Mouse (Mus musculus) lung, embryonic 14.5 days (tissue): ENCODE data around the gene Pfkm. TPM values are rescaled to one million over a fixed set of nuclear protein-coding genes. Genes with fewer than 3 reads are reported as not detected.

ENCODE experiments used
- ATAC-seq: fragments of 200-750 bp; cut with Nextera tagmentation; 2 replicates; pipeline ENCODE4 v1.8.0; 2017; ENCODE audit warnings: mild to moderate bottlenecking, moderate TSS enrichment, moderate library complexity; ENCODE audit not compliant: insufficient read depth
- DNase-seq: peaks from one replicate; pipeline ENCODE4 v3.0.0-alpha.2; 2015
- H3K27ac ChIP-seq: fragments of 300-500 bp; sonication (generic); 2 replicates; pipeline ENCODE4 v1.5.1; 2014; ENCODE audit warnings: low read depth, mild to moderate bottlenecking, moderate library complexity
- H3K27me3 ChIP-seq: fragments of 300-500 bp; sonication (generic); 2 replicates; pipeline ENCODE4 v1.6.1; 2014; ENCODE audit warnings: low read length, control low read depth; ENCODE audit not compliant: insufficient read depth
- H3K36me3 ChIP-seq: fragments of 300-500 bp; sonication (generic); 2 replicates; pipeline ENCODE4 v1.6.1; 2014; ENCODE audit warnings: control low read depth; ENCODE audit not compliant: insufficient read depth
- H3K4me1 ChIP-seq: fragments of 300-500 bp; sonication (generic); 2 replicates; pipeline ENCODE4 v1.6.1; 2014; ENCODE audit warnings: antibody characterized with exemption, control low read depth; ENCODE audit not compliant: insufficient read depth
- H3K4me2 ChIP-seq: fragments of 300-500 bp; sonication (generic); 2 replicates; pipeline ENCODE4 v1.6.1; 2014; ENCODE audit warnings: mild to moderate bottlenecking
- H3K4me3 ChIP-seq: fragments of 300-500 bp; sonication (generic); 2 replicates; pipeline ENCODE4 v1.5.1; 2014; ENCODE audit warnings: low read depth, low read length
- H3K9ac ChIP-seq: fragments of 300-500 bp; sonication (generic); 2 replicates; pipeline ENCODE4 v1.6.1; 2014
- H3K9me3 ChIP-seq: fragments of 300-500 bp; sonication (generic); 2 replicates; pipeline ENCODE4 v1.6.1; 2016; ENCODE audit warnings: low read depth, low read length, control low read depth
- CTCF ChIP-seq: IDR thresholded peaks from 2 replicates; pipeline ENCODE4 v1.5.1; 2016; ENCODE audit warnings: antibody characterized with exemption, low read depth
- WGBS: fragments of 180-500 bp; shearing (Covaris S2); extraction: QIAGEN DNeasy Blood & Tissue Kit; methylation state at CpG from one replicate; pipeline ENCODE4 v1.1.7; 2014; 5-methylcytosine and 5-hydroxymethylcytosine counted together
- polyA plus RNA-seq: library from polyadenylated mRNA; unstranded; fragments of >200 nt; fragmentation: Nextera tagmentation; extraction: Ambion mirVana; gene quantifications from 2 replicates; pipeline ENCODE4 v1.2.1, GENCODE M21; 2014

Gene Pfkm
- polyA plus RNA-seq, 1 experiment from 2014 or later, result 26.2 TPM

- 91% methylated on average over 7 of the region's 7 CpGs for WGBS
- no peak for TF ChIP-seq CTCF
- H3K9me3 ChIP-seq, result no peaks in the 10 kb centered on the region
- H3K4me2 ChIP-seq, result no peak overlapping the region
- peaks cover 76% of the 10 kb centered on the region for H3K36me3 ChIP-seq
- H3K4me1 ChIP-seq, result no peaks in the 10 kb centered on the region
- DNase-seq, result no peak
- ATAC-seq, result no peak
- no peak overlapping the region for H3K9ac ChIP-seq
- H3K27me3 ChIP-seq, result no peaks in the 10 kb centered on the region
- no peak overlapping the region for H3K4me3 ChIP-seq
- no peak overlapping the region for H3K27ac ChIP-seq
Measured at GRCm38 (mm10) chr15:98131451-98131850, 39.1 kb downstream of the Pfkm start.

GRCm38 (mm10) chr15:98131942-98132655 is 39.7 kb downstream of the Pfkm start:
- no peak overlapping the region for H3K9ac ChIP-seq
- no peak overlapping the region for H3K4me2 ChIP-seq
- no peak for TF ChIP-seq CTCF
- no peaks in the 10 kb centered on the region for H3K27me3 ChIP-seq
- H3K4me3 ChIP-seq, result no peak overlapping the region
- DNase-seq (peak; percentile 6), ATAC-seq (peak; percentile 35; the same call in 1 of the 2 replicates)
- no peaks in the 10 kb centered on the region for H3K9me3 ChIP-seq
- H3K27ac ChIP-seq, result no peak overlapping the region
- 73% methylated on average over 15 of the region's 15 CpGs for WGBS
- H3K36me3 ChIP-seq, result peaks cover 76% of the 10 kb centered on the region
- H3K4me1 ChIP-seq, result no peaks in the 10 kb centered on the region

GRCm38 (mm10) chr15:98133471-98133870 is 41.1 kb downstream of the Pfkm start:
- no peak overlapping the region for H3K9ac ChIP-seq
- H3K4me1 ChIP-seq, result no peaks in the 10 kb centered on the region
- H3K36me3 ChIP-seq, result peaks cover 71% of the 10 kb centered on the region
- no peak overlapping the region for H3K4me2 ChIP-seq
- DNase-seq, result no peak
- H3K27ac ChIP-seq, result no peak overlapping the region
- H3K27me3 ChIP-seq, result no peaks in the 10 kb centered on the region
- no peaks in the 10 kb centered on the region for H3K9me3 ChIP-seq
- 89% methylated on average over 3 of the region's 3 CpGs for WGBS
- ATAC-seq, result no peak
- no peak for TF ChIP-seq CTCF
- no peak overlapping the region for H3K4me3 ChIP-seq

DNA sequence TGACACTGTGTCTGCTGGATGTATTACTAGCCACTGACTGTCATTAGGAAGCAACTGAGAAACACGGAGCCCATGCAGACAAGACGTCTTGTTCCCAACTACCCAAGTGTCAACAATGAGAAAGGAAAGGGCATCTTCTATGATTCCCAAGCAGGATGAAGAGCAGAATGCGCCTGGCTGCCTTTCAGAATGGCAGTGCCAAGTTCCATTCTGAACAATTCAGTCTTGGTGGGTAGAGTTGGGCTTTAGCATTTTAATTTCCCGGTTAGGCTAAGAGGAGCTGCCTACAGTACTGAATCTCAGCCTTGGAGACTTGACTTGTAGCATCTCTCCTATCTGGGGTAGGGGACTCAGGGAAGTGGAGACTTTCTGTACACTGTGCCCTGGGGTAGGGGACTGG is 41.6 kb downstream of the Pfkm start:
- H3K4me1 ChIP-seq, result no peaks in the 10 kb centered on the region
- H3K27me3 ChIP-seq, result no peaks in the 10 kb centered on the region
- ATAC-seq, result no peak
- no peak for DNase-seq
- WGBS, result 88% methylated on average over 4 of the region's 4 CpGs
- no peak overlapping the region for H3K4me3 ChIP-seq
- no peak for TF ChIP-seq CTCF
- no peak overlapping the region for H3K4me2 ChIP-seq
- no peak overlapping the region for H3K9ac ChIP-seq
- peaks cover 71% of the 10 kb centered on the region for H3K36me3 ChIP-seq
- H3K27ac ChIP-seq, result no peak overlapping the region
- H3K9me3 ChIP-seq, result no peaks in the 10 kb centered on the region

DNA sequence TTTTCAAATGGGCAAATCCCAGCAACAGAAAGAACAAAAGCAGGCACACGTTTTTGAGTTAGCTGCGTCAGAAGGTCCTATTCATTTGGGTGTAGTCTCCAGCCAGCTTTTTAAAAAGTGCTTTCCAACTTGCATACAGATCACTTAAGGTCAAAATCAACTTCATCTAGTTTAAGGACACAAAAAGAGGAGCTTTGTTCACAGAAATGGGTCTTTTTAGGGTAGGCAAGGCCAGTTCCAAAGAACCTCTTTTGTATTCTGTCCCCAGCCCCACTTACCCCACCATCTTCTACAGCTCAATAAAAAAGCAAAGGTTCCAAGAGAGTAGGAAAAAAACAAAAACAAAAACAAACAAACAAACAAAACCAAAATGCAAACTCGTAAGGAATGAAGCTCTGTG is 42.3 kb downstream of the Pfkm start:
- Histone ChIP-seq H3K4me3 (no peak overlapping the region), H3K27me3 (no peaks in the 10 kb centered on the region), H3K9me3 (no peaks in the 10 kb centered on the region), H3K9ac (no peak overlapping the region), H3K36me3 (peaks cover 77% of the 10 kb centered on the region), H3K4me2 (no peak overlapping the region), H3K4me1 (no peaks in the 10 kb centered on the region), H3K27ac (no peak overlapping the region)
- ATAC-seq (no peak), DNase-seq (no peak)
- 81% methylated on average over 3 of the region's 3 CpGs for WGBS
- no peak for TF ChIP-seq CTCF

DNA sequence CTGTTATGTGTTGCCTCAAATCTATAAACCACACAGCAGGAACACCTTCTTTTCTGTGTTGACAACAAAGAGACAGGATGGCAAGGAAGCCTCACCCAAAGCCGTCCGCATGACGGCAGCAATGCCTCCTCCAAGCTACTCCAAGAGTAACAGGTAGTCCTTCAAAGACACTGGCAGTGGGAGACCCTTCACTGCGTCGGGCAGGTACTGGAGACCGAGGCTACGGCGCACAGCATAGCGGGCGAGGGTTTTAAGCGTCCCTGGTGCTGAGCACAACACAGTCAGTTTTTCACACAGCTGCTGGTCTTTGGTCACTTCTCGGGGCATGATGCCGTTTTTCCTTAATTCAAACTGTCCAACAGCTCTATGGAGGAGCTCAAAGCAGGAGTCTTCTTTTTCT is 43.3 kb downstream of the Pfkm start:
- no peak for TF ChIP-seq CTCF
- WGBS, result 94% methylated on average over 13 of the region's 13 CpGs
- no peak overlapping the region for H3K9ac ChIP-seq
- no peak overlapping the region for H3K27ac ChIP-seq
- no peak overlapping the region for H3K4me2 ChIP-seq
- no peaks in the 10 kb centered on the region for H3K9me3 ChIP-seq
- ATAC-seq, result no peak
- peaks cover 77% of the 10 kb centered on the region for H3K36me3 ChIP-seq
- no peaks in the 10 kb centered on the region for H3K27me3 ChIP-seq
- H3K4me1 ChIP-seq, result no peaks in the 10 kb centered on the region
- no peak for DNase-seq
- H3K4me3 ChIP-seq, result no peak overlapping the region

DNA sequence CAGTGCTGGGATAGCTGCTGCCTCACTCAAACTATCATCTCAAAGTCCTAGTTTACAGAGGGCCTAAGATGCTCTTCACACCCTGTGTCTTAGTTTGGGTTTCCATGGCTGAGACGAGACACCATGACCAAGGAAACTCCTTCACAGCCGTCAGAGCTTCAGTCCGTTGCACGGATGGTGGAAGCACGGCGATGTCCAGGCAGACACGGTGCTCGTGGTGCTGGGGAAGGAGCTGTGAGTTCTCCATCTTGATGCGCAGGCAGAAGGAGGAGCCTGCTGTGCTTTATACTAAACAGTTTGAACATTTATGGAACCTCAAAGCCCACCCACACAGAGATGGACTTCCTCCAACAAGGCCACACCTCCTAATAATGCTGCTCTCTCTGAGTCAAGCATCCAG is 44.5 kb downstream of the Pfkm start:
- Histone ChIP-seq H3K27me3 (no peaks in the 10 kb centered on the region), H3K4me3 (no peak overlapping the region), H3K9me3 (no peaks in the 10 kb centered on the region), H3K27ac (no peak overlapping the region), H3K9ac (no peak overlapping the region), H3K36me3 (peaks cover 78% of the 10 kb centered on the region), H3K4me1 (no peaks in the 10 kb centered on the region), H3K4me2 (no peak overlapping the region)
- 89% methylated on average over 9 of the region's 9 CpGs for WGBS
- TF ChIP-seq CTCF, result no peak
- ATAC-seq, result no peak
- DNase-seq, result no peak
